Mouse (Mus musculus): ENCODE results near the gene Car10. TPM values are rescaled to one million over a fixed set of nuclear protein-coding genes. Genes with fewer than 3 reads are reported as not detected.
"Not testable (repeated sequence)": the region's sequence is repeated elsewhere in the genome, so short reads cannot be mapped to it uniquely, and the experiment has no call there.

Car10 gene
- total RNA-seq, 2 experiments from 2014 or later = not detected

- no peak for ATAC-seq (ENCODE audit: poor library complexity, severe bottlenecking)
Measured at GRCm38 (mm10) chr11:93373697-93374354, 276.0 kb downstream of the Car10 start.

GRCm38 (mm10) chr11:93391159-93391558, 293.3 kb downstream of the Car10 start:
- ATAC-seq (ENCODE audit: poor library complexity, severe bottlenecking) = no peak

DNA sequence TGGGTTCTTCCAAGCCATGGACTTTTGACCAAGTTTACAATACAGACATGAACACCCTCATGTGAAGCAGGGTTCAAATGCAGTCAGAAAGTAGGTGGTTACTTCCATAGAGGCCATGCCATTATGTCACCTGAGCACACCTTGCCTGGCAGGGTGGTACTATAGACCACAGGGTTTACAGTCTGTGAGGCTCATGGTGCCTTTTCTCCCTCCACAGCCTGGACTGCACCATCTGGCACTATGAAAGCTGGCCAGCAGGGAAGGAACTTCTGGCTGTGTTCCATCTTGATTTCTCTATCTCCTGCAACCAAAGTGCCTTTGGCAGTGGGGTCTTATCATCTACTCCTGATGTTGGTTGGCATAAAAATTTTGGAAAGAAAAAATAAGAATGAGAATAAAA, 295.5 kb downstream of the Car10 start:
- not testable (repeated sequence) for ATAC-seq (ENCODE audit: poor library complexity, severe bottlenecking)

DNA sequence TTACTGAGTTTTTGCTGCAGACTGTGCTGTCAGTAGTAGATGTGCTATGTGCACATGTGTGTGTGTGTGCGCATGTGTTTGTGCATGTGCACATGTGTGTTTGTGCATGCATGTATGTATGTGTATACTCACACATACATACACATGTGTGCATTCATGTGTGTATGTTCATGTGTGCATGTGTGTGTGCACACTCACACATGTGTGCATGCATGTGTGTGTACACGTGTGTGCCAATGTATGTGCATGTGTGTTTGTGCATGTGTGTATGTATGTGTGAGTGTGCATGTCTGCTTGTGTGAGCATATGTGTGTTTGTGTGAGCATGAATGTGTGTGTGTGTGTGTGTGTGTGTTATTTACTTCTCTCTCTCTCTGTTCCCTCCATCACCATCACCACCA, 298.5 kb downstream of the Car10 start:
- ATAC-seq (ENCODE audit: poor library complexity, severe bottlenecking) = no peak

DNA sequence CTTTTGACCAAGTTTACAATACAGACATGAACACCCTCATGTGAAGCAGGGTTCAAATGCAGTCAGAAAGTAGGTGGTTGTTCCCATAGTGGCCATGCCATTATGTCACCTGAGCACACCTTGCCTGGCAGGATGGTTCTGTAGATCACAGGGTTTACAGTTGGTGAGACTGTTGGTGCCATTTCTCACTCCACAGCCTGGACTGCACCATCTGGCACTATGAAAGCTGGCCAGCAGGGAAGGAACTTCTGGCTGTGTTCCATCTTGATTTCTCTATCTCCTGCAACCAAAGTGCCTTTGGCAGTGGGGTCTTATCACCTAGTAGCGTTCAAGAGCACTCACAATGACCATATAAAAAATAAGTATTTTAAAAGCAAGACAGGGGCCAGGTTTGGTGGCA, 303.3 kb downstream of the Car10 start:
- ATAC-seq (ENCODE audit: poor library complexity, severe bottlenecking) = not testable (repeated sequence)

- ATAC-seq (ENCODE audit: poor library complexity, severe bottlenecking) = no peak
Measured at GRCm38 (mm10) chr11:93407981-93408380, 310.2 kb downstream of the Car10 start.

DNA sequence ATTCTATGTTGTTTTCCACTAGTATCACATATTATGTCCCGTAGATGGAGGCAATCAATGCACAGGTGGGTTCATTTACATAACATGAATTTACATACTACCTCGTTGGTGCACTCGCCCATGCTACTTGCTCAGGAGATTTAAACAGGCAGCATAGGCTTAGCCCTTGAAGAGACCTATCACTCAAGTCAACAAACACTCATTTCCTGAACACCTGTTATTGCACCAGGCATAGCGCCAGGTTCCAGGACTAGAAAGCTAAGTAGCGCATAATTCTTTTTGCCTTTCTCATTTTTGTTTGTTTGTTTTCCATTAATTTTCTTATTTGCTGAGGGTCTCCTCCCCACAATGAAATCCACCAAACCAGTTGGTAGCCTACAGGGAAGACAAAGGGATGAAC, 333.7 kb downstream of the Car10 start:
- no peak for ATAC-seq (ENCODE audit: poor library complexity, severe bottlenecking)

DNA sequence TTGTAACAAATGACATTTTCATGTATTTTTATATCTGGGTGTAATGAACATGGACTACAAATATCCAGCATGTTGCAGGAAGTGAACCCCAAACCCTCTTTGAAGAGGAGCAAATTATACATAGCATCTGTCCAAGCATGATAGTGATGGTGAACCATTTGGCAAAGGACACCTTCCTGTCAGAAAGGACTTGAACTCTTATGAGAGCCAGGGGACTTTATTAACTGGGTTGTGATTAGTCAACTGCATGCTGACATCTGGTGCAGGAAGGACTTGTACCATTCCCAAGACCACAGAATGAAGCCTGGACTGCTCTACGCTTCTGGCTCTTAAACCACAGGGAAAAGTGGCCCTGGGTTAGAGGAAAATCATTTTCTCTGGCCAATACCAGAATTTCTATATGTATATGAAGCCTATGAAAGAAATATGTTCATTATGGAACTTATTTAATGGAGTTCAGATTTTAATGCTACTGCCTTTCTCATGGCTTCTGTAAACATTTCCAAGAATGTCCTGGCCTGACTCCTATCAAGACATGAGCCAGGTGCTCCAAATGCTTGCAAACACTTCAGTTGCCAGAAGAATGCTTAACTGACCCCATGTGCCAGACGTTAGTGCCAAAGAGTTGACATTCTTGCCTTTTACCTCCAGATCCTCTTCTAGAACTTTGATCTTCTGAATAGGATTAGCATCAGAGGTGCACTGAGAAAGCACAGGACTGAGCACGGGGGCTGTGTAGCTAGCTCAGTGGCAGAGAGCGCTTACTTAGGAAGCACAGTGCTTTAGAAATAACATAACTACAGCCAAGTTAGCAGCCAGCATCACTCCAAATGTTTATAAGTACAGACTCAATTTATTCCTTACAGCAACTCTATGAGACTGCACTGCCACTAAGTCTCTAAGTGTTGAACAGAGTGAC, 337.4 kb downstream of the Car10 start:
- no peak for ATAC-seq (ENCODE audit: poor library complexity, severe bottlenecking)

DNA sequence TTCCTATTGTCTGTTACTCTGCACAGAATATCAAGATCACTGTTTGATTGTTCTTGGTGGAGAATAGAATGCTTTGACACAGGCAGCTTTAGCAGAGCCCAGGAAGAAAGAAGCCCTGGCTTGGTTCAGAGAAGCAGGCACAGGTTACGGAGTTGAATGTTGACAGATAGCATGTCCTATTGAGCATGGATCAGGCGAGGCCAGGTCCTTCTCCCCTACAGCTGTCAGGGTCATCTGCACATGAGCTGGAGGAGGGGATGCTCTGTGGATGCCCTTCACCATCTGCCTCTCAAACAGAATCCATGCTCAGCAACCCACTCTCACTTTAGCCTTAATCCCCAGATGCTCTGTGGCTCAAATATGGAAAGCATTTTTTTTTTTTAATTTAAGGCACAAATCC, 339.1 kb downstream of the Car10 start:
- no peak for ATAC-seq (ENCODE audit: poor library complexity, severe bottlenecking)

- ATAC-seq (ENCODE audit: poor library complexity, severe bottlenecking) = no peak
Measured at GRCm38 (mm10) chr11:93440466-93440865, 342.6 kb downstream of the Car10 start.

- no peak for ATAC-seq (ENCODE audit: poor library complexity, severe bottlenecking)
Measured at GRCm38 (mm10) chr11:93443777-93444176, 345.9 kb downstream of the Car10 start.

- ATAC-seq (ENCODE audit: poor library complexity, severe bottlenecking) = no peak
Measured at GRCm38 (mm10) chr11:93444741-93445140, 346.9 kb downstream of the Car10 start.

DNA sequence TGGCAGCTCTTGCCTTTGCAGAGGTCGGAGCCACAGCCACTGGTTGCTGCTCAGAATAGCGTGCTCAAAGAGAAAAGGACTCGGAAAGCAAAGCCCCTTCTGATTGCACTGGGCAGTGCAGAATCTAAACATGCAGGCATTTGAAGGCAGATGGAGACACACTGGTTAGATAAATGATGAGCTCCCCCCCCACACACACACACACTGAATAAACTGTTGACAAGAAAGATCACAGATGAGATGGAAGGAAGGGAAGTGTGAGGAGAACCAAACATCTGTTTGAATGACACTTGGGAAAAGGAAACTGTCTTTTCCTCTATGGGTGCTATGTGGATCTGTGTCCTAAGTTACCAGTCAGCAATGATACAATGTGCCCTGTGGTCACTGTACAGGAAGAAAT, 349.7 kb downstream of the Car10 start:
- ATAC-seq (ENCODE audit: poor library complexity, severe bottlenecking) = no peak

DNA sequence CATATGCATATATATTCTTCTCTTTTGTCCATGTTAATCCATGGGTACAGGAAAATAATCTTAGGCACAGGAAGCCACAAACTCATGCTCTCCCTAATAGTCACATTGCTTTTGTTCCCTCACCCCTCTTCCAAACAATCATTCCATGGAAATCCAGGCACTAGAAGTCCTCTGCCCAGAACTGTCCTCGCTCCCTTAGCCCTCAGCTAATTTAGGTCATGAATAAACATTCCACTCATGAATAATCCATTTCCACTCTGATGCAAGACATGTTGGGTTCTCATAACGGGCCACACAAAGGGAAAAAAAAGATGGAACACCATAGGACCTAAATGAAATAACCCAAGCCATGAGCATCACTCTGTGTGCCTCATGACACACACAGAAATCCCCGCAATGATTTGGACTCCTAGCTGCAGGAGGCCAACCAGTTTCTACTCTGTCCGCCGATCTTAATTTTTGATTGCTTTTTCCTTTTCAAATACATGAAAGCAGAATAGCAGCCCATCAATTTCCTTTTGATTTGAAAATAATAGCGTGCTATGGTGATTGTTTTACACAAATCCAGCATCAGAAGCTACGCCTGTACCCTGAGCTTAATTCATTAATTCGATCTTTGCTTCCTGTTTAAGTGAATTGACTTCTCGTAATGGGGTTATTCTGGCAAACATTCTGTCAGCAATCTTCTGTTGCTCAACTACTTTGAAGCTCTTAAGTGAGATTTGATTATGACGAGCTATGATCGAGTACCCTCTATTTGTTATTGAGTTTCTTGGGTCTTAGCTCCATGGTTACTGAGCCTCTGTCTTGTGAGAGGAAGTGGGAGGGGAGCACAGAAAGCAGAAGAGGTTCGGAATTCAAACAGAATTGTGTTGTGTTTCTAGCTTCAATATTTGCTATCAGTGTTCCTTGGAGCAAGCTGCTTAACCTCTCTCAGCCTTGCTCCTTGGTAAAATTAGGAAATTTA, 350.7 kb downstream of the Car10 start:
- ATAC-seq (ENCODE audit: poor library complexity, severe bottlenecking) = no peak

DNA sequence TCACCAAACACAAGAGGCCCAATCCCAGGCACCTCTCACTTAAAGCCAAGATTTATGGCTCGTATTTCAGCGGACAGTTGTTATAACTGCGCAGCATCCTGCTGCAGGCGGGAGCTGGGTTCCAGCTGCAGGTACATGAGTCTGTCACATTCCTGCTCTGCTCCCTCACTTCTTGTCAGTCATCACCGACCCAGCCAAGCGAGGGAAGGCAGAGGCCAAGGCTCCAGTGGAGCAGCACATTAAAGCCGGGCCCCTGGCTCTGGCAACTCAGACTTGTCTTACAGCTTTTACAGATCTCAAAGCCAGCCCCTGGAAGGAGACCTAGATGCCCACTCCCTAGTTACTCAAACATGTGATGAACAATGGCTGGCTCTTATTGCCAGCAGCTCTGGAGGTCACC, 352.7 kb downstream of the Car10 start:
- no peak for ATAC-seq (ENCODE audit: poor library complexity, severe bottlenecking)

GRCm38 (mm10) chr11:93466221-93466620, 368.4 kb downstream of the Car10 start:
- no peak for ATAC-seq (ENCODE audit: poor library complexity, severe bottlenecking)

- ATAC-seq (ENCODE audit: poor library complexity, severe bottlenecking) = no peak
Measured at GRCm38 (mm10) chr11:93467711-93468110, 369.9 kb downstream of the Car10 start.

DNA sequence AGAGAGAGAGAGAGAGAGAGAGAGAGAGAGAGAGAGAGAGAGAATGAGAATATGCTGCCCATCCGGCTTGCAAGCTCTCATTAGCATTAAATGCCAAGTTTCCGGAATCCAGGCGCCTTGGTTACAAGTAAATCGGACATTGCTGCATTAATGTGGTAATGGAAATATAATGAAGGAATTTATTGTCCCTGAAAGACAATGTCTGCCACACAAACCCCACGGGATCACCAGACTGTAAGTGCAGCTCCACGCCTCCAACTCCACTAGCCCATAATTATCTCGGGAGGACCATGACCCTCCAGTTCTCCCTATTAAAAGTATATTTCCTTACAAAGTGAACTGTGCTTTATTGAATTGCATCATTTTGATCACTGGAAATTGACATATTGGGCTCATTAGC, 372.9 kb downstream of the Car10 start:
- ATAC-seq (ENCODE audit: poor library complexity, severe bottlenecking) = no peak

DNA sequence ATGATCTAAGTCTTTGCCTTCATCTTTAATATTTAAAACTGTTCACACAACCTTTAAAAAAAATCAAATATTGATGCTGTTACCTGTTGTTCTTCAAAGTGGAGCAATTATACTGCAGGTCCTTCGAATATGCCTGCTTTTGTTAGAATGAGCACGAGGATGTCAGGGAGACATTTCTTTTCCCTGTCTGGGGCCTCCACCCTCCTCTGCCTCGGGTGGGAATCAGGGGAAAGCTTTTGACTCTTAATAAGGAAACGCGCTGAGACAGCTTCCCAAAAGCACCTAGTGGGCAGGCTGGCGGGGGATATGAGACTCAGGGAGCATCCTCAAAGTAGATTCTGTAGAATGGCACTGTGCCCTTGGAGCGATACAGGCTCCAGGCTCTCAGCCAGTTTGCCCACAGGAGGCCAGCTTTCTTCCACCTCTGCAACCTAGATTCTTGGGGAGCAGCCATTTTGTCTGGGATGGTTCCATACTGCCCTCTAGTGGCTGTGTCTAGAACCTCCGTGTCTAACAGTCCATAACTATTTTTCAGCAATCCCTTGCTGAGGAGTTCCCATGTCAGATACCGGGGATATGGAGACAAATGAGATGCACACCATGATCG, 373.8 kb downstream of the Car10 start:
- ATAC-seq (ENCODE audit: poor library complexity, severe bottlenecking) = peak; percentile 63

GRCm38 (mm10) chr11:93484661-93485060, 386.8 kb downstream of the Car10 start:
- no peak for ATAC-seq (ENCODE audit: poor library complexity, severe bottlenecking)

- ATAC-seq (ENCODE audit: poor library complexity, severe bottlenecking) = no peak
Measured at GRCm38 (mm10) chr11:93487021-93487420, 389.2 kb downstream of the Car10 start.
